ENCODE assay signal across 32 mouse cellular contexts in genomic region chrX:101769478-101769877, GRCm38 (mm10). TPM values are rescaled to one million over a fixed set of nuclear protein-coding genes. Genes with fewer than 3 reads are reported as not detected.
A peak's percentile ranks its signal among the peaks of the same experiment; 100 is the strongest.
DNase-seq lines count a peak whose midpoint lies in the region; ATAC-seq and TF ChIP-seq lines count a peak whose summit lies in the region.
"Had no signal": no experiment of that assay in that cellular context is flagged by ENCODE, and none has a peak within 500 bp of the region (broad histone marks: within the 10 kb centered on the region; RNA-seq: fewer than 3 reads in every experiment).

No protein-coding gene starts in this region.

- 28% methylated on average over 2 of the region's 2 CpGs for WGBS in lung, postnatal 0 days
- WGBS in lung, adult 2 months = 31% methylated on average over 2 of the region's 2 CpGs
- WGBS in bone marrow, adult 2 months = 20% methylated on average over 2 of the region's 2 CpGs

- no peaks in the 10 kb centered on the region for H3K4me1 ChIP-seq in lung, postnatal 0 days (ENCODE audit: insufficient read depth, low read depth, low read length)
- no peaks in the 10 kb centered on the region; the same call in 1 of the 2 replicates for H3K4me1 ChIP-seq in lung, adult 2 months (ENCODE audit: control insufficient read depth, insufficient read depth, low read length)
- H3K4me1 ChIP-seq in bone marrow, adult 2 months (ENCODE audit: control insufficient read depth, insufficient read depth, low read length) = peaks cover 2% of the 10 kb centered on the region
- H3K4me1 ChIP-seq: embryonic facial prominence, embryonic 13.5 days; forebrain, embryonic 12.5 days; hindbrain, embryonic 13.5 days; limb, embryonic 13.5 days; liver, embryonic 15.5 days; neural tube, embryonic 15.5 days had no signal

- H3K9ac ChIP-seq in lung, postnatal 0 days (replicated peaks; ENCODE audit: low read depth) = no peak overlapping the region
- H3K9ac ChIP-seq: embryonic facial prominence, embryonic 13.5 days; forebrain, embryonic 12.5 days; hindbrain, embryonic 13.5 days; limb, embryonic 13.5 days; liver, embryonic 15.5 days; neural tube, embryonic 15.5 days had no signal

- no peak overlapping the region for H3K4me2 ChIP-seq in lung, postnatal 0 days (replicated peaks; ENCODE audit: low read depth, low read length)
- H3K4me2 ChIP-seq: embryonic facial prominence, embryonic 13.5 days; forebrain, embryonic 12.5 days; hindbrain, embryonic 13.5 days; limb, embryonic 13.5 days; liver, embryonic 15.5 days; midbrain, embryonic 11.5 days; neural tube, embryonic 15.5 days had no signal

- no peak for TF ChIP-seq CTCF in lung, postnatal 0 days (IDR thresholded peaks at IDR 0.05)
- TF ChIP-seq CTCF in lung, adult 2 months (IDR thresholded peaks at IDR 0.05; ENCODE audit: insufficient read depth, low read length) = no peak
- no peak for TF ChIP-seq CTCF in bone marrow, adult 2 months (IDR thresholded peaks at IDR 0.05; ENCODE audit: control insufficient read depth, insufficient read depth, low read length)

- TF ChIP-seq EP300 in lung, postnatal 0 days (IDR thresholded peaks at IDR 0.05) = peak; percentile 49

- no peak overlapping the region for H3K27ac ChIP-seq in lung, postnatal 0 days (ENCODE audit: low read length)
- peak overlapping the region; percentile 43; the same call in 1 of the 2 replicates for H3K27ac ChIP-seq in bone marrow, adult 2 months (ENCODE audit: control insufficient read depth, insufficient read depth, low read depth, low read length, poor library complexity)
- H3K27ac ChIP-seq: embryonic facial prominence, embryonic 13.5 days; forebrain, embryonic 12.5 days; hindbrain, embryonic 13.5 days; limb, embryonic 13.5 days; liver, embryonic 15.5 days; neural tube, embryonic 15.5 days had no signal

- peak; percentile 56 for ATAC-seq in lung, postnatal 0 days
- peak; percentile 51 for ATAC-seq in common myeloid progenitor, adult 5-6 weeks (replicated peaks; ENCODE audit: low read depth, poor library complexity, severe bottlenecking)
- ATAC-seq in monocyte, adult 5-6 weeks (replicated peaks; ENCODE audit: insufficient number of reproducible peaks, low FRiP score, low TSS enrichment, poor library complexity, severe bottlenecking) = 0 out of 2 replicates have a peak, but pooled peaks have one; percentile 56

- no peaks in the 10 kb centered on the region for H3K27me3 ChIP-seq in lung, postnatal 0 days (replicated peaks; ENCODE audit: insufficient read depth, low read length)

- H3K4me3 ChIP-seq in lung, postnatal 0 days (ENCODE audit: low read depth, low read length) = no peak overlapping the region
- no peak overlapping the region for H3K4me3 ChIP-seq in lung, adult 2 months (replicated peaks; ENCODE audit: extremely low read depth, low read depth, low read length)
- no peak overlapping the region for H3K4me3 ChIP-seq in bone marrow, adult 2 months (replicated peaks; ENCODE audit: control insufficient read depth, low read depth, low read length)
- H3K4me3 ChIP-seq: embryonic facial prominence, embryonic 13.5 days; erythroblast, embryonic 14.5 days; forebrain, embryonic 12.5 days; hindbrain, embryonic 13.5 days; limb, embryonic 13.5 days; liver, embryonic 15.5 days; neural tube, embryonic 15.5 days had no signal

- TF ChIP-seq POLR2A in lung, adult 2 months (IDR thresholded peaks at IDR 0.05; ENCODE audit: borderline replicate concordance, extremely low read depth, low read depth, low read length) = no peak
- TF ChIP-seq POLR2A in bone marrow, adult 2 months (IDR thresholded peaks at IDR 0.05; ENCODE audit: borderline replicate concordance, control insufficient read depth, low read depth, low read length) = no peak

- peak; percentile 48 for DNase-seq in lung, postnatal 0 days (ENCODE audit: low spot score)
- no peak for DNase-seq in lung, adult 2 months
- DNase-seq in cerebellum, postnatal 4 days (ENCODE audit: low spot score in 2 of 2) = no peak
- no peak for DNase-seq in cerebellum, adult 8-10 months
- DNase-seq: adrenal gland, postnatal 14 days; cerebellum, adult 11 months; cerebellum, postnatal 10 days; embryo, embryonic 11 days; gastrocnemius, postnatal 25 days; heart, postnatal 36 days; kidney, adult 2 months; kidney, postnatal 10 days; lung, postnatal 4 days; right cerebral cortex, postnatal 25 days; thymus, postnatal 36 days had no signal

- H3K9me3 ChIP-seq in lung, postnatal 0 days (ENCODE audit: low read length) = no peaks in the 10 kb centered on the region
- H3K9me3 ChIP-seq: embryonic facial prominence, embryonic 13.5 days; forebrain, embryonic 12.5 days; hindbrain, embryonic 13.5 days; limb, embryonic 13.5 days; liver, embryonic 15.5 days; neural tube, embryonic 15.5 days had no signal

- H3K36me3 ChIP-seq in lung, postnatal 0 days (ENCODE audit: insufficient read depth, low read length) = no peaks in the 10 kb centered on the region
- H3K36me3 ChIP-seq: embryonic facial prominence, embryonic 13.5 days; forebrain, embryonic 12.5 days; hindbrain, embryonic 13.5 days; limb, embryonic 13.5 days; liver, embryonic 15.5 days; neural tube, embryonic 15.5 days had no signal

RNA-seq across cellular contexts. Expression of gene Gm4779, which starts 24.7 kb away (rescaled TPM):
- not detected in 2 replicates for polyA plus RNA-seq in lung, postnatal 0 days (2015; fragmentation: Nextera tagmentation; extraction: Ambion mirVana)
- not detected in 2 replicates for polyA plus RNA-seq in lung, adult 2 months (2012; rRNA removed)
- 0.66 TPM in 1 of 2 replicates, not detected in the other for polyA plus RNA-seq in bone marrow, adult 2 months (2011; ENCODE audit: insufficient read depth, insufficient read length, low replicate concordance, missing spikeins)
- 0.55 and 1.8 TPM in 2 replicates for total RNA-seq in common myeloid progenitor, adult 5-6 weeks (2017)
- 0.87 TPM in 1 of 3 replicates, not detected in the others for total RNA-seq in monocyte, adult 5-6 weeks (2017)
- total RNA-seq: adrenal gland, postnatal 14 days; gastrocnemius, postnatal 25 days; heart, adult 8-10 months; heart, postnatal 36 days; midbrain, postnatal 0 days had no signal
- polyA plus RNA-seq: embryonic facial prominence, embryonic 13.5 days; erythroblast, embryonic 14.5 days; forebrain, embryonic 12.5 days; heart, embryonic 14.5 days; hindbrain, embryonic 13.5 days; intestine, embryonic 14.5 days; midbrain, embryonic 11.5 days; midbrain, postnatal 0 days; neural tube, embryonic 15.5 days; stomach, embryonic 14.5 days had no signal

RNA-seq across cellular contexts. Expression of gene 8030474K03Rik, which starts 25.0 kb away (rescaled TPM):
- polyA plus RNA-seq in lung, postnatal 0 days (2015; fragmentation: Nextera tagmentation; extraction: Ambion mirVana) = 0.12 TPM in 1 of 2 replicates, not detected in the other
- not detected in 2 replicates for polyA plus RNA-seq in lung, adult 2 months (2012; rRNA removed)
- polyA plus RNA-seq in bone marrow, adult 2 months (2011; ENCODE audit: insufficient read depth, insufficient read length, low replicate concordance, missing spikeins) = not detected in 2 replicates
- not detected in 2 replicates for total RNA-seq in common myeloid progenitor, adult 5-6 weeks (2017)
- total RNA-seq in monocyte, adult 5-6 weeks (2017) = not detected in 3 replicates
- total RNA-seq: gastrocnemius, postnatal 25 days; heart, postnatal 36 days; left cerebral cortex, postnatal 25 days; midbrain, postnatal 0 days had no signal
- polyA plus RNA-seq: embryonic facial prominence, embryonic 13.5 days; erythroblast, embryonic 14.5 days; forebrain, embryonic 12.5 days; heart, embryonic 14.5 days; intestine, embryonic 14.5 days; kidney, adult 2 months; midbrain, embryonic 11.5 days; midbrain, postnatal 0 days; neural tube, embryonic 15.5 days; stomach, embryonic 14.5 days had no signal

RNA-seq across cellular contexts. Expression of gene Cxcr3, which starts 35.4 kb away (rescaled TPM):
- 0.50 and 0.54 TPM in 2 replicates for polyA plus RNA-seq in lung, postnatal 0 days (2015; fragmentation: Nextera tagmentation; extraction: Ambion mirVana)
- polyA plus RNA-seq in lung, adult 2 months (2012; rRNA removed) = 4.1 and 5.2 TPM in 2 replicates
- 1.4 and 3.0 TPM in 2 replicates for polyA plus RNA-seq in bone marrow, adult 2 months (2011; ENCODE audit: insufficient read depth, insufficient read length, low replicate concordance, missing spikeins)
- 0.27 TPM in 1 of 2 replicates, not detected in the other for total RNA-seq in common myeloid progenitor, adult 5-6 weeks (2017)
- total RNA-seq in monocyte, adult 5-6 weeks (2017) = 7.3 to 17.0 TPM (median 10.8 TPM) in 3 replicates
- total RNA-seq: left cerebral cortex, postnatal 25 days had no signal
- polyA plus RNA-seq: erythroblast, embryonic 14.5 days had no signal
